ENCODE assay signal across 8 mouse cellular contexts in the genomic region with DNA sequence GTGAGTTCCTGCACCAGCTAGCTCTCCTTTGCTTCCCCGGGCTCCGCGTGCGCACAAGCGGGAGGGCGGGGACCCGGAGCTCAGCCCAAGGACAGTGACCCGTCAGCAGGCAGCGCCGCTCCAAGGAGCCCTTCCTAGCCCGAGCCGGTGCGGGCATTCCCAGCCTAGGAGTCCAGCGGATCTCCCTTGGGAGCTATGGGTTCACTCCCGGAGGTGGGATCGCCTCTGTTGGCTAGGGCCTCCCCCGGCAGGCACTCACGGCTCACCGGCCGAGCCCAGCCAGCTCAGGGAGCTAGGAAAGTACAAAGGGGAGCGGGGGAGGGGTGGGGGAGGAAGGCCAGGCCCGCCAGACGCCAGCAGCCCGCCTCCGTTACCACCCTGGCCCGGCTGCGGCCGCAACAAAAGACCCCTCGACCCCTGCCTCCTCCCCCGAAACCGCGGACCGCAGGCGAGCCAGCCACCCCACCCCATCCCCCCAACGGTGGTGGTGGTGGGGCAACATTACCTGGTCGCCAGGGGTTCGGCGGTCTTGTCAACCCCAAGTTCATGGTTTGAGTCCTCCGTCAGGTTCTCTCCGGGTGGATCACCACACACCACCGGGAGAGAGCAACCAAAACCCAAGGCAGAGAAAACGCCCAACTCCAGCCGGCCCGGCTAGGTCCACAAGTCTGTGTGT.
DNase-seq lines count a peak whose midpoint lies in the region; TF ChIP-seq lines count a peak whose summit lies in the region.

No protein-coding gene starts in this region.

- no peaks in the 10 kb centered on the region for H3K27me3 ChIP-seq in small intestine, adult 2 months (ENCODE audit: control insufficient read depth, insufficient read depth, low read length)

- no peaks in the 10 kb centered on the region; the same call in none of the 2 replicates for H3K4me1 ChIP-seq in small intestine, adult 2 months (ENCODE audit: control insufficient read depth, insufficient read depth, insufficient read length, low read length)

- TF ChIP-seq POLR2A in small intestine, adult 2 months (IDR thresholded peaks at IDR 0.05; ENCODE audit: low read depth, low read length): 0 out of 2 replicates have a peak, but pooled peaks have one; percentile 30

- 2% methylated on average over 43 of the region's 44 CpGs for WGBS in small intestine, adult 2 months

- no peaks in the 10 kb centered on the region for H3K36me3 ChIP-seq in small intestine, adult 2 months (ENCODE audit: control insufficient read depth, insufficient read depth, low read length)

- intact Hi-C loops in left cerebral cortex, postnatal 4 days (cut with DNase I): loop anchor here (10.0 kb wide), 1 partner anchor 578 kb away; no protein-coding TSS in a partner anchor

- H3K27ac ChIP-seq in small intestine, adult 2 months (ENCODE audit: insufficient read depth, low read depth, low read length): peak overlapping the region; percentile 55

- TF ChIP-seq CTCF in small intestine, adult 2 months (IDR thresholded peaks at IDR 0.05; ENCODE audit: extremely low read depth, insufficient read length, insufficient replicate concordance, low read depth, low read length): no peak

- H3K4me3 ChIP-seq in small intestine, adult 2 months (ENCODE audit: low read depth, low read length): peak overlapping the region; percentile 81

- peak; percentile 75 for DNase-seq in R1 (ENCODE audit: low read depth, low spot score)
- peak; percentile 31 for DNase-seq in cerebellum, adult 8-10 months
- peak; percentile 73 for DNase-seq in forelimb bud, embryonic 11.5 days (ENCODE audit: low read depth, low spot score)
- DNase-seq in heart, postnatal 4 days: peak; percentile 79
- peak; percentile 65 for DNase-seq in left cerebral cortex, postnatal 4 days
- peak; percentile 85 for DNase-seq in mesoderm, embryonic 11.5 days (ENCODE audit: low read depth, low spot score)
- DNase-seq in c-Kit-positive CD71-positive TER-119-positive erythroid progenitor cells, embryonic 14.5 days (ENCODE audit: low spot score): no peak
